Mouse (Mus musculus): ENCODE measurements around the gene Ulk3. TPM values are rescaled to one million over a fixed set of nuclear protein-coding genes. Genes with fewer than 3 reads are reported as not detected.

Ulk3 gene
- 26.8 TPM for polyA plus RNA-seq (2015; fragmentation: Illumina TruSeq; extraction: RNeasy Lipid Tissue Mini Kit (QIAGEN cat#74804); ENCODE audit: low read depth, low replicate concordance)

DNA sequence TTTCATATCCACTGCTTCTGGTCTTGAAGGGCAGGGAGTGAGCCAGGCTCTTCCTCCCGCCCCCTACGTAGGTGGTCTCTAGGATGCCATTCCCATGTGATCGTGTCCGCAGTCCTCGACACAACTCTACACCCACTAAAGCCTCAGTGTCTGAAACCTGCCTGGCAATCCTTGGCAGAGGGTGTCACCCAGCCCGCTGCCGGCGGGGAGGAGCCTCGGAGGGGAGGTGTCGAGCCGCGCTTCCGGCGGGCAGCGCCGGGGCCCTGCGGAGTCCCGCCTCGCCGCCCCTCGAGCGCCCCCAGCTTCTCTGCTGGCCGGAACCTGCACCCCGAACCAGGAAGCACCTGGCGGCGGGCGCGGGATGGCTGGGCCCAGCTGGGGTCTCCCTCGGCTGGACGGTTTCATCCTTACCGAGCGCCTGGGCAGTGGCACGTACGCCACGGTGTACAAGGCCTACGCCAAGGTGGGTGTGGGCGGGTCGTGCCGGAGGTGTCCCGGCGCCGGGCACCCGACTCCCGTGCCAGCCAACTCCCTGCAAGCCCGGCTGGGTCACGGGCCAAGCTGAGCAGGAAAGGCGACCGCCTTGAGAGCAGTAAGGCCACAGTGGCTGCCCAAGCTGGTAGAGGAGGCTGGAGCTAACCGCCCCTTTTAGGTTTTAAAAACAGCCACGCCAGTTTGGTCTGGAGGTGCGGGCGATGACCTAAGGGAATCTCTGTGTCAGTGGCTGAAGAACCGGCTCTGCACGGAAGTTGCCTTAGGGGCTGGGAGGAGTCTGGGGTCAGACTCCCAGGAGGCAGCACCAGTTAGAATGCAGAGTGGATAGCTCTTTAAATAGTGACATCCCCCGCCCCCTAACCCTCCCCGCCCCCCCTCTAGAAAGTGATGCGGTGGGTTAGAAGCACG, at the start of gene Ulk3:
Gene Ulk3, plus strand, starts transcription at position 229 of the 903 bp plus-strand sequence.

GRCm38 (mm10) chr9:57552139-57552887, 36.9 kb upstream of the Ulk3 start, which contains the start of gene Mpi:
Mpi (minus strand) TSS chr9:57552763.

GRCm38 (mm10) chr9:57560861-57561710, 28.2 kb upstream of the Ulk3 start, which contains the start of gene Scamp2:
Scamp2 (plus strand) TSS chr9:57560943.

DNA sequence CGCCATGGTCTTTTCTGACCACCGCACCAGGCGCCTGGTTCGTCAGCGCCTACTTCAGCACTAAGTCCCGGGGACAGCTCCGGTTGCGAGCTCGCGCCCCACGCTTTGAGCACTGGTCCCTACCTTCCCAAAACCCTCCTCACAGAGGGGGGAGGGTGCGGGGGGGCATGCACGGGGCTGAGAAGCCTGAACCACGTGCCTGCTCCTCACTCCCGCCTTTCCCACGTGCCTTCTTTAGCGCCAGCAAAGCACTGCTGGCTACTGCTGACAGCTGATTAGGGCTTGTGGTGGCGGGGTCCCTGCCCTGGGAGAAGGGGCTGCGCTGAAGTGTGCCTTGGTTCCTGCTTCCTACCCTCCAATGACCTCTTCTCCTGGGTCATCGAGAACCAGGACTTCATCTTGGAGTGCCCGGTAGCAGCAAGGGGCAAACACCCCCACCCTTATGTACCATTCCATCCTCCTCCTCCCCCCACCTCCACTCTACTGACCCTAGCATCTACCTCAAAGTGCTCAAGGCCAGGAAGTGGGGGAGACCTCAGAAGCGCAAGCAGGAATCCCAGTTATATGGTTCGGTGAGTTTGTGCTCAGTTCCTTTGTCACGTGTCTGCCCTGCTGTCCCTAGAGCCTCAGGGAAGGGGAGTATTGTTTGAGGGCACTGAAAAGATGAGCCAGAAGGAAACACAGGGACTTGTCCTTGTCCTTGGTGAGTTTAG, 17.0 kb downstream of the Ulk3 start, which contains the start of gene Cplx3:
Gene Cplx3, minus strand, starts transcription at position 143 of the 713 bp plus-strand sequence.

GRCm38 (mm10) chr9:57620674-57621073, 31.4 kb downstream of the Ulk3 start, which contains the start of gene Lman1l:
Lman1l (minus strand) TSS chr9:57620774.

Other genes with a start within 250 kb of the Ulk3 start
- gene Ppcdc, start 149.3 kb upstream of the Ulk3 start, polyA plus RNA-seq (2015; fragmentation: Illumina TruSeq; extraction: RNeasy Lipid Tissue Mini Kit (QIAGEN cat#74804); ENCODE audit: low read depth, low replicate concordance): 22.0 TPM
- 344 TPM for gene Scamp5, start 121.4 kb upstream of the Ulk3 start, polyA plus RNA-seq (2015; fragmentation: Illumina TruSeq; extraction: RNeasy Lipid Tissue Mini Kit (QIAGEN cat#74804); ENCODE audit: low read depth, low replicate concordance)
- 25.4 TPM for gene Rpp25, start 85.4 kb upstream of the Ulk3 start, polyA plus RNA-seq (2015; fragmentation: Illumina TruSeq; extraction: RNeasy Lipid Tissue Mini Kit (QIAGEN cat#74804); ENCODE audit: low read depth, low replicate concordance)
- 638 TPM for gene Cox5a, start 68.2 kb upstream of the Ulk3 start, polyA plus RNA-seq (2015; fragmentation: Illumina TruSeq; extraction: RNeasy Lipid Tissue Mini Kit (QIAGEN cat#74804); ENCODE audit: low read depth, low replicate concordance)
- gene Fam219b, start 51.9 kb upstream of the Ulk3 start, polyA plus RNA-seq (2015; fragmentation: Illumina TruSeq; extraction: RNeasy Lipid Tissue Mini Kit (QIAGEN cat#74804); ENCODE audit: low read depth, low replicate concordance): 13.1 TPM
- 71.0 TPM for gene Mpi, start 36.7 kb upstream of the Ulk3 start, polyA plus RNA-seq (2015; fragmentation: Illumina TruSeq; extraction: RNeasy Lipid Tissue Mini Kit (QIAGEN cat#74804); ENCODE audit: low read depth, low replicate concordance)
- gene Scamp2, start 28.5 kb upstream of the Ulk3 start, polyA plus RNA-seq (2015; fragmentation: Illumina TruSeq; extraction: RNeasy Lipid Tissue Mini Kit (QIAGEN cat#74804); ENCODE audit: low read depth, low replicate concordance): 22.4 TPM
- gene Cplx3, start 16.8 kb downstream of the Ulk3 start, polyA plus RNA-seq (2015; fragmentation: Illumina TruSeq; extraction: RNeasy Lipid Tissue Mini Kit (QIAGEN cat#74804); ENCODE audit: low read depth, low replicate concordance): 20.5 TPM
- gene Lman1l, start 31.3 kb downstream of the Ulk3 start, polyA plus RNA-seq (2015; fragmentation: Illumina TruSeq; extraction: RNeasy Lipid Tissue Mini Kit (QIAGEN cat#74804); ENCODE audit: low read depth, low replicate concordance): not detected
- gene Csk, start 64.2 kb downstream of the Ulk3 start, polyA plus RNA-seq (2015; fragmentation: Illumina TruSeq; extraction: RNeasy Lipid Tissue Mini Kit (QIAGEN cat#74804); ENCODE audit: low read depth, low replicate concordance): 32.9 TPM
- not detected for gene Cyp1a2, start 94.3 kb downstream of the Ulk3 start, polyA plus RNA-seq (2015; fragmentation: Illumina TruSeq; extraction: RNeasy Lipid Tissue Mini Kit (QIAGEN cat#74804); ENCODE audit: low read depth, low replicate concordance)
- gene Cyp1a1, start 98.5 kb downstream of the Ulk3 start, polyA plus RNA-seq (2015; fragmentation: Illumina TruSeq; extraction: RNeasy Lipid Tissue Mini Kit (QIAGEN cat#74804); ENCODE audit: low read depth, low replicate concordance): not detected
- 11.9 TPM for gene Edc3, start 119.1 kb downstream of the Ulk3 start, polyA plus RNA-seq (2015; fragmentation: Illumina TruSeq; extraction: RNeasy Lipid Tissue Mini Kit (QIAGEN cat#74804); ENCODE audit: low read depth, low replicate concordance)
- gene Clk3, start 176.4 kb downstream of the Ulk3 start, polyA plus RNA-seq (2015; fragmentation: Illumina TruSeq; extraction: RNeasy Lipid Tissue Mini Kit (QIAGEN cat#74804); ENCODE audit: low read depth, low replicate concordance): 85.0 TPM
- gene Arid3b, start 247.3 kb downstream of the Ulk3 start, polyA plus RNA-seq (2015; fragmentation: Illumina TruSeq; extraction: RNeasy Lipid Tissue Mini Kit (QIAGEN cat#74804); ENCODE audit: low read depth, low replicate concordance): 5.7 TPM